Mouse (Mus musculus) lung, embryonic 14.5 days (tissue): Measurements from ENCODE around the gene Thoc2. TPM values are rescaled to one million over a fixed set of nuclear protein-coding genes. Genes with fewer than 3 reads are reported as not detected.
"Not testable (repeated sequence)": the region's sequence is repeated elsewhere in the genome, so short reads cannot be mapped to it uniquely, and the experiment has no call there.

Experiments
- ATAC-seq: fragments of 200-750 bp; cut with Nextera tagmentation; 2 replicates; pipeline ENCODE4 v1.8.0; 2017; ENCODE audit warnings: mild to moderate bottlenecking, moderate TSS enrichment, moderate library complexity; ENCODE audit not compliant: insufficient read depth
- DNase-seq: peaks from one replicate; pipeline ENCODE4 v3.0.0-alpha.2; 2015
- H3K27ac ChIP-seq: fragments of 300-500 bp; sonication (generic); 2 replicates; pipeline ENCODE4 v1.5.1; 2014; ENCODE audit warnings: low read depth, mild to moderate bottlenecking, moderate library complexity
- H3K27me3 ChIP-seq: fragments of 300-500 bp; sonication (generic); 2 replicates; pipeline ENCODE4 v1.6.1; 2014; ENCODE audit warnings: low read length, control low read depth; ENCODE audit not compliant: insufficient read depth
- H3K36me3 ChIP-seq: fragments of 300-500 bp; sonication (generic); 2 replicates; pipeline ENCODE4 v1.6.1; 2014; ENCODE audit warnings: control low read depth; ENCODE audit not compliant: insufficient read depth
- H3K4me1 ChIP-seq: fragments of 300-500 bp; sonication (generic); 2 replicates; pipeline ENCODE4 v1.6.1; 2014; ENCODE audit warnings: antibody characterized with exemption, control low read depth; ENCODE audit not compliant: insufficient read depth
- H3K4me2 ChIP-seq: fragments of 300-500 bp; sonication (generic); 2 replicates; pipeline ENCODE4 v1.6.1; 2014; ENCODE audit warnings: mild to moderate bottlenecking
- H3K4me3 ChIP-seq: fragments of 300-500 bp; sonication (generic); 2 replicates; pipeline ENCODE4 v1.5.1; 2014; ENCODE audit warnings: low read depth, low read length
- H3K9ac ChIP-seq: fragments of 300-500 bp; sonication (generic); 2 replicates; pipeline ENCODE4 v1.6.1; 2014
- H3K9me3 ChIP-seq: fragments of 300-500 bp; sonication (generic); 2 replicates; pipeline ENCODE4 v1.6.1; 2016; ENCODE audit warnings: low read depth, low read length, control low read depth
- CTCF ChIP-seq: IDR thresholded peaks from 2 replicates; pipeline ENCODE4 v1.5.1; 2016; ENCODE audit warnings: antibody characterized with exemption, low read depth
- WGBS: fragments of 180-500 bp; shearing (Covaris S2); extraction: QIAGEN DNeasy Blood & Tissue Kit; methylation state at CpG from one replicate; pipeline ENCODE4 v1.1.7; 2014; 5-methylcytosine and 5-hydroxymethylcytosine counted together
- polyA plus RNA-seq: library from polyadenylated mRNA; unstranded; fragments of >200 nt; fragmentation: Nextera tagmentation; extraction: Ambion mirVana; gene quantifications from 2 replicates; pipeline ENCODE4 v1.2.1, GENCODE M21; 2014

Thoc2 gene
- 87.6 and 89.0 TPM in 2 replicates for polyA plus RNA-seq

GRCm38 (mm10) chrX:41920574-41920973 is at the start of gene Thoc2:
TSS of gene Thoc2 (minus strand) at chrX:41920674.
- H3K9me3 ChIP-seq: no peaks in the 10 kb centered on the region
- no peak within 1 kb of the TSS for H3K4me2 ChIP-seq
- no peak within 1 kb of the TSS for H3K27ac ChIP-seq
- no peak within 1 kb of the TSS for H3K4me3 ChIP-seq
- no peaks in the 10 kb centered on the region for H3K36me3 ChIP-seq
- no peak within 1 kb of the TSS for H3K9ac ChIP-seq
- no peak for ATAC-seq
- H3K27me3 ChIP-seq: no peaks in the 10 kb centered on the region
- WGBS: 91% methylated on average over 1 of the region's 1 CpGs
- DNase-seq: no peak
- TF ChIP-seq CTCF: no peak
- no peaks in the 10 kb centered on the region for H3K4me1 ChIP-seq

- no peak for TF ChIP-seq CTCF
- DNase-seq (no peak), ATAC-seq (no peak)
- 93% methylated on average over 2 of the region's 2 CpGs for WGBS
- Histone ChIP-seq H3K4me2 (no peak overlapping the region), H3K4me3 (no peak overlapping the region), H3K27ac (no peak overlapping the region), H3K9ac (no peak overlapping the region), H3K27me3 (no peaks in the 10 kb centered on the region), H3K9me3 (no peaks in the 10 kb centered on the region), H3K4me1 (no peaks in the 10 kb centered on the region), H3K36me3 (no peaks in the 10 kb centered on the region)
Observed at GRCm38 (mm10) chrX:41970096-41970495, 49.6 kb upstream of the Thoc2 start.

GRCm38 (mm10) chrX:41969341-41969740 is 48.9 kb upstream of the Thoc2 start:
- no peaks in the 10 kb centered on the region for H3K27me3 ChIP-seq
- no peak for TF ChIP-seq CTCF
- 75% methylated on average over 4 of the region's 4 CpGs for WGBS
- no peak overlapping the region for H3K4me2 ChIP-seq
- no peaks in the 10 kb centered on the region for H3K36me3 ChIP-seq
- no peaks in the 10 kb centered on the region for H3K9me3 ChIP-seq
- no peak overlapping the region for H3K27ac ChIP-seq
- DNase-seq (no peak), ATAC-seq (no peak)
- no peak overlapping the region for H3K9ac ChIP-seq
- H3K4me3 ChIP-seq: no peak overlapping the region
- no peaks in the 10 kb centered on the region for H3K4me1 ChIP-seq

GRCm38 (mm10) chrX:41957161-41957560 is 36.7 kb upstream of the Thoc2 start:
- Histone ChIP-seq H3K27me3 (no peaks in the 10 kb centered on the region), H3K4me3 (no peak overlapping the region), H3K4me1 (no peaks in the 10 kb centered on the region), H3K4me2 (no peak overlapping the region), H3K27ac (no peak overlapping the region), H3K9me3 (no peaks in the 10 kb centered on the region), H3K36me3 (no peaks in the 10 kb centered on the region), H3K9ac (no peak overlapping the region)
- ATAC-seq: no peak
- peak; percentile 40 for TF ChIP-seq CTCF
- peak; percentile 21 for DNase-seq
- 59% methylated on average over 4 of the region's 4 CpGs for WGBS

GRCm38 (mm10) chrX:41941840-41942239 is 21.4 kb upstream of the Thoc2 start:
- no peak overlapping the region for H3K4me2 ChIP-seq
- no peak overlapping the region for H3K4me3 ChIP-seq
- 76% methylated on average over 5 of the region's 5 CpGs for WGBS
- no peak for TF ChIP-seq CTCF
- ATAC-seq: no peak
- no peaks in the 10 kb centered on the region for H3K27me3 ChIP-seq
- DNase-seq: no peak
- H3K9ac ChIP-seq: no peak overlapping the region
- no peak overlapping the region for H3K27ac ChIP-seq
- no peaks in the 10 kb centered on the region for H3K4me1 ChIP-seq
- H3K9me3 ChIP-seq: no peaks in the 10 kb centered on the region
- no peaks in the 10 kb centered on the region for H3K36me3 ChIP-seq

GRCm38 (mm10) chrX:41931821-41932220 is 11.3 kb upstream of the Thoc2 start:
- not testable (repeated sequence) for ATAC-seq, H3K9me3 ChIP-seq, H3K4me1 ChIP-seq, H3K4me3 ChIP-seq, H3K27me3 ChIP-seq, H3K36me3 ChIP-seq, H3K4me2 ChIP-seq, H3K9ac ChIP-seq, H3K27ac ChIP-seq, DNase-seq
- 38% methylated on average over 6 of the region's 6 CpGs for WGBS

GRCm38 (mm10) chrX:41924708-41925107 is 4.2 kb upstream of the Thoc2 start:
- TF ChIP-seq CTCF: no peak
- WGBS: 44% methylated on average over 5 of the region's 5 CpGs
- H3K4me3 ChIP-seq: no peak overlapping the region

GRCm38 (mm10) chrX:41912061-41912401 is 8.4 kb downstream of the Thoc2 start:
- Histone ChIP-seq H3K27me3 (no peaks in the 10 kb centered on the region), H3K4me2 (peak overlapping the region; percentile 38), H3K36me3 (no peaks in the 10 kb centered on the region), H3K4me1 (no peaks in the 10 kb centered on the region), H3K4me3 (peak overlapping the region; percentile 62), H3K9ac (no peak overlapping the region; the same call in 1 of the 2 replicates), H3K9me3 (no peaks in the 10 kb centered on the region), H3K27ac (peak overlapping the region; percentile 43; the same call in 1 of the 2 replicates)
- ATAC-seq (no peak), DNase-seq (no peak)
- TF ChIP-seq CTCF: no peak
- WGBS: 39% methylated on average over 10 of the region's 10 CpGs

More at GRCm38 (mm10) chrX:41924708-41925107, 4.2 kb upstream of the Thoc2 start:
- no peaks in the 10 kb centered on the region for H3K27me3 ChIP-seq
- ATAC-seq (no peak), DNase-seq (no peak)
- no peaks in the 10 kb centered on the region for H3K4me1 ChIP-seq
- no peak overlapping the region for H3K27ac ChIP-seq
- H3K4me2 ChIP-seq: no peak overlapping the region
- H3K9me3 ChIP-seq: no peaks in the 10 kb centered on the region
- no peaks in the 10 kb centered on the region for H3K36me3 ChIP-seq
- no peak overlapping the region for H3K9ac ChIP-seq
